9 mouse cellular contexts compared by ENCODE assay signal in the genomic region with DNA sequence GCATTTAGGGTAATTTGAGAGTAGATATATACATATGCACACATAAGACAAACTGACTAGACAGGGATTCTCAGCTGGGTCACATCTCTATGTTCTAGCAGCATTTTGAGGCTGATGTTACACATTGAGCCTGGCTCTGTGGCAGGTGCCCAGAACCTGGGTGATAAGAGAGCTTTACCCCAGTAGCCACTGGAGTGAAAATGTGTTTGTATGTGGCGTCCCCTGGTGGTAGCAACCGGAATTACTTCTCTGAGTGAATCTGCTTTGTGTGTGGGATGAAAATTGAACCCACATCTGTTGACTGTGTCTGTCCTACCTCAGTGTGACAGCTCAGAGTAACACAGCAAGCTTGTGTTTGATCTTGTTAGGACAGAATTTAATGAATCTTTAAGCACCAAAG. TPM values are rescaled to one million over a fixed set of nuclear protein-coding genes. Genes with fewer than 3 reads are reported as not detected.
DNase-seq lines count a peak whose midpoint lies in the region; ATAC-seq lines count a peak whose summit lies in the region.
"Not testable (repeated sequence)": the region's sequence is repeated elsewhere in the genome, so short reads cannot be mapped to it uniquely, and the experiment has no call there.
"Had no signal": no experiment of that assay in that cellular context is flagged by ENCODE, and none has a peak within 500 bp of the region (broad histone marks: within the 10 kb centered on the region; RNA-seq: fewer than 3 reads in every experiment).

No protein-coding gene starts in this region.

- 0% methylated on average over 2 of the region's 2 CpGs for WGBS in embryonic facial prominence, embryonic 11.5 days
- WGBS in hindbrain, embryonic 10.5 days = 0% methylated on average over 2 of the region's 2 CpGs

- H3K27ac ChIP-seq in embryonic facial prominence, embryonic 11.5 days (replicated peaks; ENCODE audit: low read depth, low read length); hindbrain, embryonic 10.5 days: not testable (repeated sequence)

- not testable (repeated sequence) for H3K9me3 ChIP-seq in embryonic facial prominence, embryonic 11.5 days (replicated peaks; ENCODE audit: control insufficient read depth, low read length); hindbrain, embryonic 10.5 days

- not testable (repeated sequence) for H3K36me3 ChIP-seq in embryonic facial prominence, embryonic 11.5 days (replicated peaks; ENCODE audit: control insufficient read depth, insufficient read depth, low read depth, low read length); hindbrain, embryonic 10.5 days

- H3K9ac ChIP-seq in embryonic facial prominence, embryonic 11.5 days (replicated peaks; ENCODE audit: low read length) = not testable (repeated sequence)

- H3K4me2 ChIP-seq in embryonic facial prominence, embryonic 11.5 days (ENCODE audit: low read depth, low read length) = not testable (repeated sequence)

- not testable (repeated sequence) for H3K27me3 ChIP-seq in embryonic facial prominence, embryonic 11.5 days (ENCODE audit: control insufficient read depth, insufficient read depth, low read length); hindbrain, embryonic 10.5 days (ENCODE audit: insufficient read depth, poor library complexity, severe bottlenecking)

- DNase-seq in MEL-GATA-1-ER (ENCODE audit: extremely low read depth, low read depth) = peak; percentile 36
- peak; percentile 59 for DNase-seq in c-Kit-positive CD71-negative TER-119-negative erythroid progenitor cells, embryonic 14.5 days (ENCODE audit: low read depth)
- DNase-seq in embryonic facial prominence, embryonic 11.5 days (ENCODE audit: low spot score) = peak; percentile 70
- peak; percentile 54 for DNase-seq in hindbrain, embryonic 10.5 days (ENCODE audit: low spot score)
- DNase-seq in layer of hippocampus, postnatal 25 days (ENCODE audit: extremely low spot score in 1 of 2, low spot score in 1 of 2) = peak; percentile 14 to 49
- peak; percentile 47 for DNase-seq in lung, postnatal 10 days
- peak; percentile 58 for DNase-seq in retina, postnatal 1 day
- DNase-seq in thymus, postnatal 25 days = peak; percentile 64

- not testable (repeated sequence) for H3K4me3 ChIP-seq in embryonic facial prominence, embryonic 11.5 days (ENCODE audit: low read depth, low read length); hindbrain, embryonic 10.5 days

- H3K4me1 ChIP-seq in embryonic facial prominence, embryonic 11.5 days (ENCODE audit: control insufficient read depth, insufficient read depth, low read length); hindbrain, embryonic 10.5 days (replicated peaks): not testable (repeated sequence)

- ATAC-seq in embryonic facial prominence, embryonic 11.5 days (replicated peaks; ENCODE audit: insufficient number of reproducible peaks, low FRiP score, low TSS enrichment, low read depth) = not testable (repeated sequence)

RNA-seq across cellular contexts. Expression of a gene that starts 12.0 kb away (rescaled TPM):
- 0.34 and 3.1 TPM in 2 replicates for polyA plus RNA-seq in embryonic facial prominence, embryonic 11.5 days (2014; fragmentation: Nextera tagmentation; extraction: Ambion mirVana)
- polyA plus RNA-seq in hindbrain, embryonic 10.5 days (2016; fragmentation: Nextera tagmentation; extraction: Ambion mirVana) = not detected in 2 replicates
- total RNA-seq in layer of hippocampus, postnatal 25 days (2021) = under 1 TPM; 0.47 to 0.49 TPM

RNA-seq across cellular contexts. Expression of a gene that starts 34.6 kb away (rescaled TPM):
- 25.0 and 28.7 TPM in 2 replicates for polyA plus RNA-seq in embryonic facial prominence, embryonic 11.5 days (2014; fragmentation: Nextera tagmentation; extraction: Ambion mirVana)
- 4.4 and 9.0 TPM in 2 replicates for polyA plus RNA-seq in hindbrain, embryonic 10.5 days (2016; fragmentation: Nextera tagmentation; extraction: Ambion mirVana)
- 1 to 10 TPM; 6.9 to 7.9 TPM for total RNA-seq in layer of hippocampus, postnatal 25 days (2021)
- total RNA-seq: heart, postnatal 25 days had no signal

RNA-seq across cellular contexts. Expression of a gene that starts 45.8 kb away (rescaled TPM):
- polyA plus RNA-seq in embryonic facial prominence, embryonic 11.5 days (2014; fragmentation: Nextera tagmentation; extraction: Ambion mirVana) = not detected in 2 replicates
- not detected in 2 replicates for polyA plus RNA-seq in hindbrain, embryonic 10.5 days (2016; fragmentation: Nextera tagmentation; extraction: Ambion mirVana)
- under 1 TPM; 0.70 to 0.74 TPM for total RNA-seq in layer of hippocampus, postnatal 25 days (2021)
- total RNA-seq: heart, postnatal 25 days had no signal
